Mouse (Mus musculus) lung, embryonic 14.5 days (tissue): Measurements from ENCODE around the gene Rps15. TPM values are rescaled to one million over a fixed set of nuclear protein-coding genes. Genes with fewer than 3 reads are reported as not detected.

Experiments used
- ATAC-seq: fragments of 200-750 bp; cut with Nextera tagmentation; 2 replicates; pipeline ENCODE4 v1.8.0; 2017; ENCODE audit warnings: mild to moderate bottlenecking, moderate TSS enrichment, moderate library complexity; ENCODE audit not compliant: insufficient read depth
- DNase-seq: peaks from one replicate; pipeline ENCODE4 v3.0.0-alpha.2; 2015
- H3K27ac ChIP-seq: fragments of 300-500 bp; sonication (generic); 2 replicates; pipeline ENCODE4 v1.5.1; 2014; ENCODE audit warnings: low read depth, mild to moderate bottlenecking, moderate library complexity
- H3K27me3 ChIP-seq: fragments of 300-500 bp; sonication (generic); 2 replicates; pipeline ENCODE4 v1.6.1; 2014; ENCODE audit warnings: low read length, control low read depth; ENCODE audit not compliant: insufficient read depth
- H3K36me3 ChIP-seq: fragments of 300-500 bp; sonication (generic); 2 replicates; pipeline ENCODE4 v1.6.1; 2014; ENCODE audit warnings: control low read depth; ENCODE audit not compliant: insufficient read depth
- H3K4me1 ChIP-seq: fragments of 300-500 bp; sonication (generic); 2 replicates; pipeline ENCODE4 v1.6.1; 2014; ENCODE audit warnings: antibody characterized with exemption, control low read depth; ENCODE audit not compliant: insufficient read depth
- H3K4me2 ChIP-seq: fragments of 300-500 bp; sonication (generic); 2 replicates; pipeline ENCODE4 v1.6.1; 2014; ENCODE audit warnings: mild to moderate bottlenecking
- H3K4me3 ChIP-seq: fragments of 300-500 bp; sonication (generic); 2 replicates; pipeline ENCODE4 v1.5.1; 2014; ENCODE audit warnings: low read depth, low read length
- H3K9ac ChIP-seq: fragments of 300-500 bp; sonication (generic); 2 replicates; pipeline ENCODE4 v1.6.1; 2014
- H3K9me3 ChIP-seq: fragments of 300-500 bp; sonication (generic); 2 replicates; pipeline ENCODE4 v1.6.1; 2016; ENCODE audit warnings: low read depth, low read length, control low read depth
- CTCF ChIP-seq: IDR thresholded peaks from 2 replicates; pipeline ENCODE4 v1.5.1; 2016; ENCODE audit warnings: antibody characterized with exemption, low read depth
- WGBS: fragments of 180-500 bp; shearing (Covaris S2); extraction: QIAGEN DNeasy Blood & Tissue Kit; methylation state at CpG from one replicate; pipeline ENCODE4 v1.1.7; 2014; 5-methylcytosine and 5-hydroxymethylcytosine counted together
- polyA plus RNA-seq: library from polyadenylated mRNA; unstranded; fragments of >200 nt; fragmentation: Nextera tagmentation; extraction: Ambion mirVana; gene quantifications from 2 replicates; pipeline ENCODE4 v1.2.1, GENCODE M21; 2014

Gene Rps15
- polyA plus RNA-seq, 1 experiment from 2014 or later = 1,192 TPM

GRCm38 (mm10) chr10:80248971-80249640, 43.1 kb upstream of the Rps15 start, which contains the start of gene Ndufs7:
Gene Ndufs7, plus strand, starts transcription at chr10:80249121.
- no peak for TF ChIP-seq CTCF
- peak; percentile 98 for DNase-seq
- Histone ChIP-seq H3K27me3 (no peaks in the 10 kb centered on the region), H3K9me3 (no peaks in the 10 kb centered on the region), H3K4me3 (peak within 1 kb of the TSS; percentile 66), H3K27ac (peak within 1 kb of the TSS; percentile 75), H3K36me3 (peaks cover 15% of the 10 kb centered on the region), H3K4me1 (peaks cover 3% of the 10 kb centered on the region; the same call in 1 of the 2 replicates), H3K9ac (peak within 1 kb of the TSS; percentile 80), H3K4me2 (peak within 1 kb of the TSS; percentile 90)
- under 1% methylated on average over 53 of the region's 53 CpGs for WGBS
- peak; percentile 92 for ATAC-seq

DNA sequence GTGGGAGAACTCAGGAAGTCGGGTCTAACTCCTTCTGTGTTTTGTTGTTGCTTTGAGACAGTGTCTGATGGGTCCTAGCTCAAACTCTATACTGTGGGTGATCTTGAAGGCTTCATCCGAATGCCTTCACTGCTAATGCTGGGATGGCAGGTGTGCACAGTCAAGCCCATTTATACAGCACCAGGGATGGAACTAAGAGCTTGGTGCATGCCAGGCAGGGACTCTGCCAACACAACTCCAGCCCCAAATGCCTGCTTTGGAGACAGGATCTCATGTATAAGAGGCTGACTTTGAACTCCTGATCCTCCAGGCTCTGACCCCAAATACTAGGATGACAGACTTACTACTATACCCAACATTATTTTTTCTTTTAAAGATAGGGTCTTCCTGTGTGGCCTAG, 42.2 kb upstream of the Rps15 start:
- WGBS = 33% methylated on average over 2 of the region's 2 CpGs
- H3K4me2 ChIP-seq = peak overlapping the region; percentile 90
- peak overlapping the region; percentile 80 for H3K9ac ChIP-seq
- TF ChIP-seq CTCF = no peak
- peaks cover 18% of the 10 kb centered on the region for H3K36me3 ChIP-seq
- H3K27me3 ChIP-seq = no peaks in the 10 kb centered on the region
- peak overlapping the region; percentile 66 for H3K4me3 ChIP-seq
- no peak for ATAC-seq
- no peaks in the 10 kb centered on the region for H3K9me3 ChIP-seq
- DNase-seq = no peak
- peak overlapping the region; percentile 75; the same call in 1 of the 2 replicates for H3K27ac ChIP-seq
- peaks cover 3% of the 10 kb centered on the region; the same call in 1 of the 2 replicates for H3K4me1 ChIP-seq

- Histone ChIP-seq H3K9me3 (no peaks in the 10 kb centered on the region), H3K36me3 (peaks cover 23% of the 10 kb centered on the region), H3K27me3 (no peaks in the 10 kb centered on the region), H3K4me2 (peak overlapping the region; percentile 90), H3K27ac (no peak overlapping the region), H3K4me1 (peaks cover 3% of the 10 kb centered on the region; the same call in 1 of the 2 replicates), H3K4me3 (no peak overlapping the region), H3K9ac (no peak overlapping the region; the same call in 1 of the 2 replicates)
- DNase-seq (no peak), ATAC-seq (no peak)
- WGBS = 84% methylated on average over 4 of the region's 4 CpGs
- TF ChIP-seq CTCF = no peak
Observed at GRCm38 (mm10) chr10:80250573-80250972, 41.7 kb upstream of the Rps15 start.

DNA sequence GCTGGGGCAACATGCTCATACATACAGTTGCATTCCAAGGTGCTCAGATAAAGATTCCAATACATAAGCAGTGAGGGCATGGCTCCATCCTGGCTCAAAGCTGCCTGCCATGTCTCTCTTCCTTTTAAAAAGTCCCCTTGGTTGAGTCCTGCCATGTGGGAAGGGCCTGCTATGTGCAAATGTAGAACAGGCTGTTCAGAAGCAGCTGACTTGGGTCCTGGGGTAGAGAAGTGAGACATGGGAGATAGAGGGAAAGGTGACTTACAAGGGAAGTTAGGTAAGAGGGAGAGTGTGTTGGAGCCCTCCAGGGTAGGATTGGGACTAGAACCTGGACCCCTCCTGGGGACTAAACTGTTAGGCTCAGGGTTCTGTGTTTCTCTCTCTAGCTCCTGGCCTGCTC, 40.2 kb upstream of the Rps15 start:
- Histone ChIP-seq H3K9me3 (no peaks in the 10 kb centered on the region), H3K36me3 (peaks cover 38% of the 10 kb centered on the region), H3K4me2 (no peak overlapping the region), H3K27ac (no peak overlapping the region), H3K4me3 (no peak overlapping the region), H3K27me3 (no peaks in the 10 kb centered on the region), H3K9ac (no peak overlapping the region), H3K4me1 (peaks cover 3% of the 10 kb centered on the region; the same call in 1 of the 2 replicates)
- no peak for ATAC-seq
- TF ChIP-seq CTCF = no peak
- no peak for DNase-seq

GRCm38 (mm10) chr10:80252493-80253274, 39.6 kb upstream of the Rps15 start:
- no peak for TF ChIP-seq CTCF

GRCm38 (mm10) chr10:80253551-80253950, 38.7 kb upstream of the Rps15 start:
- 69% methylated on average over 6 of the region's 6 CpGs for WGBS
- H3K4me1 ChIP-seq = peaks cover 3% of the 10 kb centered on the region; the same call in 1 of the 2 replicates
- no peaks in the 10 kb centered on the region for H3K27me3 ChIP-seq
- no peak overlapping the region for H3K4me3 ChIP-seq
- no peaks in the 10 kb centered on the region for H3K9me3 ChIP-seq
- DNase-seq (no peak), ATAC-seq (no peak)
- no peak overlapping the region for H3K27ac ChIP-seq
- H3K4me2 ChIP-seq = no peak overlapping the region
- no peak for TF ChIP-seq CTCF
- H3K36me3 ChIP-seq = peaks cover 50% of the 10 kb centered on the region
- H3K9ac ChIP-seq = no peak overlapping the region

More at GRCm38 (mm10) chr10:80252493-80253274, 39.6 kb upstream of the Rps15 start:
- H3K27ac ChIP-seq = no peak overlapping the region
- peaks cover 3% of the 10 kb centered on the region; the same call in 1 of the 2 replicates for H3K4me1 ChIP-seq
- DNase-seq (no peak), ATAC-seq (no peak)
- no peak overlapping the region for H3K4me3 ChIP-seq
- H3K27me3 ChIP-seq = no peaks in the 10 kb centered on the region
- H3K36me3 ChIP-seq = peaks cover 43% of the 10 kb centered on the region
- no peak overlapping the region for H3K4me2 ChIP-seq
- 89% methylated on average over 11 of the region's 11 CpGs for WGBS
- no peaks in the 10 kb centered on the region for H3K9me3 ChIP-seq
- H3K9ac ChIP-seq = no peak overlapping the region
